Mouse (Mus musculus) T-helper 2 cell (primary cell): ENCODE results near the gene Actb.

Source experiments
- in situ Hi-C: fragments of 300-600 bp; cut with MboI, MseI; formaldehyde crosslinking; loops from one replicate; pipeline ENCODE4 v1.15.1; 2025; ENCODE audit warnings: high pct_unique_total_duplicates

Actb gene

GRCm38 (mm10) chr5:142922251-142922650 is 15.7 kb upstream of the Actb start:
- in situ Hi-C loops, result no loop called here

- in situ Hi-C loops, result no loop called here
Measured at GRCm38 (mm10) chr5:142921074-142921459, 14.5 kb upstream of the Actb start.

GRCm38 (mm10) chr5:142920311-142921073 is 13.9 kb upstream of the Actb start:
- in situ Hi-C loops, result no loop called here

- in situ Hi-C loops, result no loop called here
Measured at GRCm38 (mm10) chr5:142917402-142917801, 10.8 kb upstream of the Actb start.

- in situ Hi-C loops, result no loop called here
Measured at GRCm38 (mm10) chr5:142916593-142916992, 10.0 kb upstream of the Actb start.

GRCm38 (mm10) chr5:142915231-142915630 is 8.7 kb upstream of the Actb start:
- in situ Hi-C loops, result no loop called here

- in situ Hi-C loops, result no loop called here
Measured at GRCm38 (mm10) chr5:142912739-142913138, 6.2 kb upstream of the Actb start.

- in situ Hi-C loops, result no loop called here
Measured at GRCm38 (mm10) chr5:142912320-142912719, 5.8 kb upstream of the Actb start.

GRCm38 (mm10) chr5:142911629-142912028 is 5.1 kb upstream of the Actb start:
- in situ Hi-C loops, result no loop called here

- in situ Hi-C loops, result no loop called here
Measured at GRCm38 (mm10) chr5:142909576-142910278, 3.2 kb upstream of the Actb start.

GRCm38 (mm10) chr5:142908941-142909575 is 2.5 kb upstream of the Actb start:
- in situ Hi-C loops, result no loop called here

- in situ Hi-C loops, result no loop called here
Measured at GRCm38 (mm10) chr5:142907803-142908559, 1.4 kb upstream of the Actb start.

- in situ Hi-C loops, result no loop called here
Measured at GRCm38 (mm10) chr5:142907048-142907802, 671 bp upstream of the Actb start.

GRCm38 (mm10) chr5:142905725-142906531 is 626 bp downstream of the Actb start:
- in situ Hi-C loops, result no loop called here

- in situ Hi-C loops, result no loop called here
Measured at GRCm38 (mm10) chr5:142905038-142905695, 1.4 kb downstream of the Actb start.

- in situ Hi-C loops, result no loop called here
Measured at GRCm38 (mm10) chr5:142904208-142905037, 2.1 kb downstream of the Actb start.

GRCm38 (mm10) chr5:142903470-142904207 is 2.9 kb downstream of the Actb start:
- in situ Hi-C loops, result no loop called here
